Mouse (Mus musculus) intestine, embryonic 15.5 days (tissue): ENCODE results near the gene Itpr2. TPM values are rescaled to one million over a fixed set of nuclear protein-coding genes. Genes with fewer than 3 reads are reported as not detected.

Source experiments
- ATAC-seq: fragments of 200-750 bp; cut with Nextera tagmentation; 2 replicates; pipeline ENCODE4 v1.8.0; 2017; ENCODE audit warnings: moderate TSS enrichment, moderate library complexity
- H3K27ac ChIP-seq: fragments of 300-500 bp; sonication (generic); 2 replicates; pipeline ENCODE4 v1.5.1; 2015; ENCODE audit warnings: mild to moderate bottlenecking, inconsistent platforms
- H3K27me3 ChIP-seq: fragments of 300-500 bp; sonication (generic); replicated peaks from 2 replicates; pipeline ENCODE4 v1.6.1; 2015; ENCODE audit warnings: inconsistent platforms
- H3K36me3 ChIP-seq: fragments of 300-500 bp; sonication (generic); 2 replicates; pipeline ENCODE4 v1.6.1; 2015; ENCODE audit warnings: inconsistent platforms
- H3K4me1 ChIP-seq: fragments of 300-500 bp; sonication (generic); replicated peaks from 2 replicates; pipeline ENCODE4 v1.6.1; 2015; ENCODE audit warnings: inconsistent platforms
- H3K4me2 ChIP-seq: fragments of 300-500 bp; sonication (generic); replicated peaks from 2 replicates; pipeline ENCODE4 v1.6.1; 2015; ENCODE audit warnings: mild to moderate bottlenecking, inconsistent platforms
- H3K4me3 ChIP-seq: fragments of 300-500 bp; sonication (generic); replicated peaks from 2 replicates; pipeline ENCODE4 v1.5.1; 2015; ENCODE audit warnings: inconsistent platforms
- H3K9ac ChIP-seq: fragments of 300-500 bp; sonication (generic); 2 replicates; pipeline ENCODE4 v1.6.1; 2015; ENCODE audit warnings: inconsistent platforms
- H3K9me3 ChIP-seq: fragments of 300-500 bp; sonication (generic); 2 replicates; pipeline ENCODE4 v1.6.1; 2016; ENCODE audit warnings: inconsistent platforms
- WGBS: fragments of 180-500 bp; shearing (Covaris S2); methylation state at CpG from one replicate; pipeline ENCODE4 v1.1.7; 2015; 5-methylcytosine and 5-hydroxymethylcytosine counted together
- polyA plus RNA-seq: library from polyadenylated mRNA; unstranded; fragments of >200 nt; fragmentation: Nextera tagmentation; extraction: Ambion mirVana; gene quantifications from 2 replicates; pipeline ENCODE4 v1.2.1, GENCODE M21; 2015

Gene Itpr2
- polyA plus RNA-seq, 1 experiment from 2014 or later, result 8.8 TPM

- no peak overlapping the region for H3K4me3 ChIP-seq
- no peak overlapping the region for H3K4me2 ChIP-seq
- no peak overlapping the region for H3K9ac ChIP-seq
- H3K36me3 ChIP-seq, result no peaks in the 10 kb centered on the region
- H3K27me3 ChIP-seq, result no peaks in the 10 kb centered on the region
- no peak overlapping the region for H3K27ac ChIP-seq
- 0 out of 2 replicates have a peak, but pooled peaks cover 2% of the 10 kb centered on the region for H3K4me1 ChIP-seq
- no peaks in the 10 kb centered on the region for H3K9me3 ChIP-seq
- 53% methylated on average over 4 of the region's 4 CpGs for WGBS
- ATAC-seq, result no peak
Measured at GRCm38 (mm10) chr6:146357911-146358310, 144.1 kb downstream of the Itpr2 start.

GRCm38 (mm10) chr6:146352258-146352805 is 149.7 kb downstream of the Itpr2 start:
- Histone ChIP-seq H3K4me3 (no peak overlapping the region), H3K36me3 (no peaks in the 10 kb centered on the region), H3K9me3 (no peaks in the 10 kb centered on the region), H3K9ac (no peak overlapping the region), H3K4me2 (no peak overlapping the region), H3K4me1 (no peaks in the 10 kb centered on the region), H3K27ac (no peak overlapping the region), H3K27me3 (no peaks in the 10 kb centered on the region)
- 72% methylated on average over 9 of the region's 9 CpGs for WGBS
- no peak for ATAC-seq

- H3K4me1 ChIP-seq, result no peaks in the 10 kb centered on the region
- H3K9me3 ChIP-seq, result no peaks in the 10 kb centered on the region
- no peak overlapping the region for H3K4me2 ChIP-seq
- H3K4me3 ChIP-seq, result no peak overlapping the region
- no peaks in the 10 kb centered on the region for H3K27me3 ChIP-seq
- H3K36me3 ChIP-seq, result no peaks in the 10 kb centered on the region
- no peak overlapping the region for H3K9ac ChIP-seq
- WGBS, result 83% methylated on average over 7 of the region's 7 CpGs
- no peak overlapping the region for H3K27ac ChIP-seq
- ATAC-seq, result no peak
Measured at GRCm38 (mm10) chr6:146351816-146352215, 150.2 kb downstream of the Itpr2 start.

GRCm38 (mm10) chr6:146347568-146347967 is 154.5 kb downstream of the Itpr2 start:
- Histone ChIP-seq H3K27ac (no peak overlapping the region), H3K4me3 (no peak overlapping the region), H3K9me3 (no peaks in the 10 kb centered on the region), H3K9ac (no peak overlapping the region), H3K27me3 (no peaks in the 10 kb centered on the region), H3K4me2 (no peak overlapping the region), H3K4me1 (peaks cover 3% of the 10 kb centered on the region; the same call in 1 of the 2 replicates), H3K36me3 (no peaks in the 10 kb centered on the region)
- ATAC-seq, result no peak
- 53% methylated on average over 4 of the region's 4 CpGs for WGBS

- WGBS, result 73% methylated on average over 8 of the region's 8 CpGs
- Histone ChIP-seq H3K27me3 (no peaks in the 10 kb centered on the region), H3K36me3 (no peaks in the 10 kb centered on the region), H3K27ac (no peak overlapping the region), H3K4me1 (peaks cover 3% of the 10 kb centered on the region; the same call in 1 of the 2 replicates), H3K4me2 (no peak overlapping the region), H3K4me3 (no peak overlapping the region), H3K9me3 (no peaks in the 10 kb centered on the region), H3K9ac (no peak overlapping the region)
- ATAC-seq, result peak; percentile 81
Measured at GRCm38 (mm10) chr6:146346545-146347195, 155.4 kb downstream of the Itpr2 start.

GRCm38 (mm10) chr6:146344732-146345131 is 157.3 kb downstream of the Itpr2 start:
- no peak for ATAC-seq
- Histone ChIP-seq H3K4me3 (no peak overlapping the region), H3K27me3 (no peaks in the 10 kb centered on the region), H3K9me3 (no peaks in the 10 kb centered on the region), H3K4me2 (no peak overlapping the region), H3K27ac (no peak overlapping the region), H3K36me3 (no peaks in the 10 kb centered on the region), H3K9ac (no peak overlapping the region), H3K4me1 (peaks cover 3% of the 10 kb centered on the region; the same call in 1 of the 2 replicates)
- WGBS, result 97% methylated on average over 3 of the region's 3 CpGs

GRCm38 (mm10) chr6:146343671-146344384 is 158.2 kb downstream of the Itpr2 start:
- Histone ChIP-seq H3K9ac (no peak overlapping the region), H3K27ac (no peak overlapping the region), H3K9me3 (no peaks in the 10 kb centered on the region), H3K36me3 (no peaks in the 10 kb centered on the region), H3K27me3 (no peaks in the 10 kb centered on the region), H3K4me3 (no peak overlapping the region), H3K4me1 (peaks cover 3% of the 10 kb centered on the region; the same call in 1 of the 2 replicates), H3K4me2 (no peak overlapping the region)
- 53% methylated on average over 10 of the region's 10 CpGs for WGBS
- no peak for ATAC-seq

GRCm38 (mm10) chr6:146342995-146343394 is 159.0 kb downstream of the Itpr2 start:
- H3K4me1 ChIP-seq, result peaks cover 3% of the 10 kb centered on the region; the same call in 1 of the 2 replicates
- H3K9ac ChIP-seq, result no peak overlapping the region
- no peak for ATAC-seq
- no peaks in the 10 kb centered on the region for H3K36me3 ChIP-seq
- no peak overlapping the region for H3K4me3 ChIP-seq
- H3K4me2 ChIP-seq, result no peak overlapping the region
- no peaks in the 10 kb centered on the region for H3K9me3 ChIP-seq
- 58% methylated on average over 6 of the region's 6 CpGs for WGBS
- no peaks in the 10 kb centered on the region for H3K27me3 ChIP-seq
- H3K27ac ChIP-seq, result no peak overlapping the region

- no peak overlapping the region for H3K4me3 ChIP-seq
- no peak for ATAC-seq
- H3K9me3 ChIP-seq, result no peaks in the 10 kb centered on the region
- no peak overlapping the region for H3K27ac ChIP-seq
- H3K27me3 ChIP-seq, result no peaks in the 10 kb centered on the region
- H3K4me2 ChIP-seq, result no peak overlapping the region
- H3K9ac ChIP-seq, result no peak overlapping the region
- WGBS, result 92% methylated on average over 3 of the region's 3 CpGs
- H3K36me3 ChIP-seq, result no peaks in the 10 kb centered on the region
- peaks cover 3% of the 10 kb centered on the region; the same call in 1 of the 2 replicates for H3K4me1 ChIP-seq
Measured at GRCm38 (mm10) chr6:146341934-146342333, 160.1 kb downstream of the Itpr2 start.

GRCm38 (mm10) chr6:146341413-146341812 is 160.6 kb downstream of the Itpr2 start:
- no peaks in the 10 kb centered on the region for H3K36me3 ChIP-seq
- no peak overlapping the region for H3K4me3 ChIP-seq
- ATAC-seq, result no peak
- WGBS, result 92% methylated on average over 3 of the region's 3 CpGs
- H3K27me3 ChIP-seq, result no peaks in the 10 kb centered on the region
- H3K4me2 ChIP-seq, result no peak overlapping the region
- no peak overlapping the region for H3K27ac ChIP-seq
- no peaks in the 10 kb centered on the region for H3K9me3 ChIP-seq
- peaks cover 3% of the 10 kb centered on the region; the same call in 1 of the 2 replicates for H3K4me1 ChIP-seq
- no peak overlapping the region for H3K9ac ChIP-seq

- H3K9me3 ChIP-seq, result no peaks in the 10 kb centered on the region
- no peak overlapping the region for H3K4me3 ChIP-seq
- no peak for ATAC-seq
- no peak overlapping the region for H3K27ac ChIP-seq
- peaks cover 3% of the 10 kb centered on the region; the same call in 1 of the 2 replicates for H3K4me1 ChIP-seq
- WGBS, result 91% methylated on average over 5 of the region's 5 CpGs
- H3K36me3 ChIP-seq, result no peaks in the 10 kb centered on the region
- H3K4me2 ChIP-seq, result no peak overlapping the region
- H3K9ac ChIP-seq, result no peak overlapping the region
- no peaks in the 10 kb centered on the region for H3K27me3 ChIP-seq
Measured at GRCm38 (mm10) chr6:146340951-146341350, 161.1 kb downstream of the Itpr2 start.

GRCm38 (mm10) chr6:146339779-146340178 is 162.2 kb downstream of the Itpr2 start:
- WGBS, result 54% methylated on average over 10 of the region's 10 CpGs
- peaks cover 3% of the 10 kb centered on the region; the same call in 1 of the 2 replicates for H3K4me1 ChIP-seq
- H3K9me3 ChIP-seq, result no peaks in the 10 kb centered on the region
- H3K4me3 ChIP-seq, result no peak overlapping the region
- no peak for ATAC-seq
- H3K4me2 ChIP-seq, result no peak overlapping the region
- H3K36me3 ChIP-seq, result no peaks in the 10 kb centered on the region
- H3K27ac ChIP-seq, result no peak overlapping the region
- H3K9ac ChIP-seq, result no peak overlapping the region
- H3K27me3 ChIP-seq, result no peaks in the 10 kb centered on the region
